Mouse (Mus musculus) ES-Bruce4 (cell line): Measurements from ENCODE around the gene Celf2.

Experiments used
- CTCF ChIP-seq: IDR thresholded peaks from one replicate; pipeline ENCODE4 v1.8.1; 2011; ENCODE audit warnings: low read depth, low read length
- EP300 ChIP-seq: IDR thresholded peaks from 2 replicates; pipeline ENCODE4 v1.6.1; 2011; ENCODE audit warnings: low read depth, low read length; ENCODE audit not compliant: insufficient read depth
- POLR2A ChIP-seq: IDR thresholded peaks from one replicate; pipeline ENCODE4 v1.8.1; 2011; ENCODE audit warnings: low read length; ENCODE audit not compliant: insufficient read depth

- TF ChIP-seq CTCF (no peak), POLR2A (no peak), EP300 (no peak)
Observed at GRCm38 (mm10) chr2:7173271-7174064, 335.9 kb downstream of the Celf2 start.
